Mouse (Mus musculus) MEL (cell line): Measurements from ENCODE around the gene Cd52. TPM values are rescaled to one million over a fixed set of nuclear protein-coding genes. Genes with fewer than 3 reads are reported as not detected.

Experiments
- DNase-seq: peaks from one replicate; pipeline ENCODE4 v3.0.0; 2011; ENCODE audit warnings: low read depth, low spot score
- H3K27ac ChIP-seq: 2 replicates; pipeline ENCODE4 v1.5.1; 2012; ENCODE audit warnings: low read depth, mild to moderate bottlenecking, control low read depth, low read length, moderate library complexity; ENCODE audit not compliant: control insufficient read depth
- H3K27me3 ChIP-seq, 2 experiments: fragments of 150-350 bp in 1 of 2; sonication (generic) in 1 of 2; 2 replicates each; pipeline ENCODE4 v1.6.1; 2012; ENCODE audit warnings: low read length in 2 of 2, mild to moderate bottlenecking in 2 of 2, improper control_type of control experiment in 1 of 2, moderate library complexity in 1 of 2; ENCODE audit not compliant: insufficient read depth in 2 of 2, control insufficient read depth in 1 of 2
- H3K36me3 ChIP-seq, 2 experiments: 2 replicates each; pipeline ENCODE4 v1.6.1; 2012 to 2014; ENCODE audit warnings: low read length in 2 of 2, improper control_type of control experiment in 1 of 2, inconsistent platforms in 1 of 2, mild to moderate bottlenecking in 1 of 2; ENCODE audit not compliant: insufficient read depth in 2 of 2, control insufficient read depth in 1 of 2
- H3K4me1 ChIP-seq, 2 experiments: fragments of 150-350 bp in 1 of 2; sonication (generic) in 1 of 2; 2 replicates each; pipeline ENCODE4 v1.6.1; 2012; ENCODE audit warnings: low read length in 2 of 2, improper control_type of control experiment in 1 of 2, mild to moderate bottlenecking in 1 of 2; ENCODE audit not compliant: insufficient read depth in 2 of 2, control insufficient read depth in 1 of 2
- H3K4me3 ChIP-seq, 2 experiments: fragments of 150-350 bp in 1 of 2; sonication (generic) in 1 of 2; 2 replicates each; pipeline ENCODE4 v1.5.1; 2012; ENCODE audit warnings: low read depth in 2 of 2, low read length in 2 of 2, mild to moderate bottlenecking in 2 of 2, moderate library complexity in 2 of 2, control low read depth in 1 of 2, improper control_type of control experiment in 1 of 2; ENCODE audit not compliant: control insufficient read depth in 1 of 2, insufficient read depth in 1 of 2
- H3K79me2 ChIP-seq: 2 replicates; pipeline ENCODE4 v1.6.1; 2012; ENCODE audit warnings: mild to moderate bottlenecking, low read length, moderate library complexity; ENCODE audit not compliant: control insufficient read depth, poor library complexity, insufficient read depth
- H3K9ac ChIP-seq: 2 replicates; pipeline ENCODE4 v1.6.1; 2012; ENCODE audit warnings: low read depth, mild to moderate bottlenecking, control low read depth, low read length, moderate library complexity; ENCODE audit not compliant: control insufficient read depth, poor library complexity, severe bottlenecking
- H3K9me3 ChIP-seq: fragments of 150-350 bp; sonication (generic); replicated peaks from 2 replicates; pipeline ENCODE4 v1.6.1; 2012; ENCODE audit warnings: mild to moderate bottlenecking, low read length, improper control_type of control experiment, moderate library complexity; ENCODE audit not compliant: insufficient read depth
- BHLHE40 ChIP-seq: IDR thresholded peaks from 2 replicates; pipeline ENCODE4 v1.6.1; 2012; ENCODE audit warnings: low read depth, mild to moderate bottlenecking, inconsistent platforms, low read length, improper control_type of control experiment, borderline replicate concordance
- CTCF ChIP-seq, 3 experiments: IDR thresholded peaks in 2 of 3; conservative IDR thresholded peaks in 1 of 3; 2 replicates each; pipeline ENCODE4 v1.5.1; 2011 to 2012; ENCODE audit warnings: low read length in 3 of 3, low read depth in 2 of 3, mild to moderate bottlenecking in 2 of 3, improper control_type of control experiment in 1 of 3, inconsistent platforms in 1 of 3, mixed read lengths in 1 of 3, moderate library complexity in 1 of 3; ENCODE audit not compliant: control insufficient read depth in 1 of 3, insufficient read depth in 1 of 3, poor library complexity in 1 of 3, severe bottlenecking in 1 of 3
- E2F4 ChIP-seq: IDR thresholded peaks from 2 replicates; pipeline ENCODE4 v1.6.1; 2011; ENCODE audit warnings: low read depth, low read length, improper control_type of control experiment, borderline replicate concordance
- ELF1 ChIP-seq: IDR thresholded peaks from 2 replicates; pipeline ENCODE4 v1.6.1; 2014; ENCODE audit warnings: low read depth, mild to moderate bottlenecking, inconsistent platforms, low read length, improper control_type of control experiment, moderate library complexity
- ETS1 ChIP-seq: IDR thresholded peaks from 2 replicates; pipeline ENCODE4 v1.6.1; 2012; ENCODE audit warnings: low read depth, mild to moderate bottlenecking, inconsistent platforms, low read length, improper control_type of control experiment, moderate library complexity
- GABPA ChIP-seq: IDR thresholded peaks from 2 replicates; pipeline ENCODE4 v1.6.1; 2012; ENCODE audit warnings: low read depth, mild to moderate bottlenecking, inconsistent platforms, low read length, improper control_type of control experiment, moderate library complexity
- GATA1 ChIP-seq: IDR thresholded peaks from 2 replicates; pipeline ENCODE4 v1.6.1; 2011; ENCODE audit warnings: low read depth, low read length, improper control_type of control experiment
- KAT2A ChIP-seq: conservative IDR thresholded peaks from 2 replicates; pipeline ENCODE4 v1.6.1; 2012; ENCODE audit warnings: low read depth, low read length, improper control_type of control experiment, inconsistent platforms
- MAFK ChIP-seq: IDR thresholded peaks from 2 replicates; pipeline ENCODE4 v1.6.1; 2011; ENCODE audit warnings: low read depth, mild to moderate bottlenecking, low read length, improper control_type of control experiment, borderline replicate concordance
- MAZ ChIP-seq: IDR thresholded peaks from 2 replicates; pipeline ENCODE4 v1.6.1; 2012; ENCODE audit warnings: low read depth, mild to moderate bottlenecking, inconsistent platforms, low read length, improper control_type of control experiment
- MYB ChIP-seq: IDR thresholded peaks from 2 replicates; pipeline ENCODE4 v1.6.1; 2011; ENCODE audit warnings: mild to moderate bottlenecking, low read depth, low read length, improper control_type of control experiment
- MYC ChIP-seq: IDR thresholded peaks from 2 replicates; pipeline ENCODE4 v1.6.1; 2011; ENCODE audit warnings: low read depth, mild to moderate bottlenecking, low read length, improper control_type of control experiment, moderate library complexity
- NRF1 ChIP-seq: IDR thresholded peaks from 2 replicates; pipeline ENCODE4 v1.6.1; 2014; ENCODE audit warnings: low read depth, mild to moderate bottlenecking, inconsistent platforms, low read length, improper control_type of control experiment, moderate library complexity; ENCODE audit not compliant: poor library complexity, insufficient read depth, severe bottlenecking
- POLR2A ChIP-seq, 2 experiments: IDR thresholded peaks; 2 replicates each; pipeline ENCODE4 v1.6.1; 2011 to 2012; ENCODE audit warnings: low read length in 2 of 2, mild to moderate bottlenecking in 2 of 2, control low read depth in 1 of 2, improper control_type of control experiment in 1 of 2, low read depth in 1 of 2, moderate library complexity in 1 of 2; ENCODE audit not compliant: control insufficient read depth in 1 of 2, insufficient read depth in 1 of 2, poor library complexity in 1 of 2
- RAD21 ChIP-seq: IDR thresholded peaks from 2 replicates; pipeline ENCODE4 v1.6.1; 2011; ENCODE audit warnings: mild to moderate bottlenecking, low read depth, low read length, improper control_type of control experiment
- RCOR1 ChIP-seq: IDR thresholded peaks from 2 replicates; pipeline ENCODE4 v1.6.1; 2012; ENCODE audit warnings: low read depth, mild to moderate bottlenecking, inconsistent platforms, low read length, improper control_type of control experiment
- TBP ChIP-seq: IDR thresholded peaks from 2 replicates; pipeline ENCODE4 v1.8.0; 2011; ENCODE audit warnings: low read depth, low read length, improper control_type of control experiment
- UBTF ChIP-seq: IDR thresholded peaks from 2 replicates; pipeline ENCODE4 v1.6.1; 2012; ENCODE audit warnings: low read depth, mild to moderate bottlenecking, inconsistent platforms, low read length, improper control_type of control experiment, moderate library complexity, borderline replicate concordance; ENCODE audit not compliant: insufficient read depth
- ZC3H11A ChIP-seq: IDR thresholded peaks from 2 replicates; pipeline ENCODE4 v1.6.1; 2012; ENCODE audit warnings: low read depth, mild to moderate bottlenecking, inconsistent platforms, low read length, improper control_type of control experiment
- ZKSCAN1 ChIP-seq: IDR thresholded peaks from 2 replicates; pipeline ENCODE4 v1.6.1; 2012; ENCODE audit warnings: low read depth, mild to moderate bottlenecking, inconsistent platforms, low read length, improper control_type of control experiment, moderate library complexity
- ZNF384 ChIP-seq: IDR thresholded peaks from 2 replicates; pipeline ENCODE4 v1.6.1; 2012; ENCODE audit warnings: low read depth, mild to moderate bottlenecking, inconsistent platforms, low read length, improper control_type of control experiment
- polyA plus RNA-seq, 2 experiments: library from polyadenylated mRNA; stranded (reverse) in 1 of 2; unstranded in 1 of 2; fragments of >175 nt in 1 of 2; fragments of >200 nt in 1 of 2; gene quantifications; 2 replicates each; pipeline versions ENCODE4 v1.2.1 to v1.2.4; 2012; ENCODE audit warnings: low replicate concordance in 2 of 2, low read depth in 1 of 2; ENCODE audit not compliant: insufficient read length in 2 of 2, insufficient read depth in 1 of 2, missing spikeins in 1 of 2
- total RNA-seq: library from RNA; depleted of rRNA; stranded (reverse); fragments of 300-350 nt; gene quantifications from 2 replicates; pipeline ENCODE4 v1.2.3, GENCODE M21; 2012

Gene Cd52
- total and polyA plus RNA-seq, 3 experiments: 0.86 to 1.3 TPM; not detected in 1

DNA sequence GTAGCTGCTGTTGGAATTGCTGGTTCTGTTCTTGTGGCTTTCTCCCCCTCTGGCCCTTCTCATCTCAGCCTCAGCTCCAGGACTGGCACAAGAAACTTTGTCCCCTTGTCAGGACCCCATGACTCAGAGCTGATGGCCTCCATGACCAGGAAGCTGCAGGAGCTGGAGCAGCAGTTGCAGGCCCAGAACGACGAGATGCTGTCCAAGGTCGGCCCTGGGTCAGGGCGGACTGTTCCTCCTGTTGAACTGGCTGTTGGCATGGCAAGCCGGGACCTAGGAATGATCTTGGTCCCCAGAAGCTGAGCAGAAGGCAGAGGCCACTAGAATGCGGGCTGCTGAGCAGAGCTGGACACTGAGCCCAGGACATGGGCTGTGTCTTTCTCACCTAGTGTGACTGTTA, 17.5 kb upstream of the Cd52 start:
- Histone ChIP-seq H3K36me3 (peaks cover 0 to 13% of the 10 kb centered on the region in 2 experiments; a peak in 2 of 4 replicates), H3K4me3 (no peak overlapping the region), H3K9ac (no peak overlapping the region), H3K79me2 (no peaks in the 10 kb centered on the region), H3K9me3 (no peaks in the 10 kb centered on the region), H3K27ac (no peak overlapping the region), H3K27me3 (no peaks in the 10 kb centered on the region), H3K4me1 (peaks cover 6 to 27% of the 10 kb centered on the region in 2 experiments)
- no peak for DNase-seq
- TF ChIP-seq TBP: no peak
- TF ChIP-seq GABPA: no peak
- TF ChIP-seq ZC3H11A: no peak
- TF ChIP-seq ZKSCAN1: no peak
- TF ChIP-seq MYC: no peak
- no peak for TF ChIP-seq CTCF (IDR thresholded peaks at IDR 0.05 in 2 of 3, conservative IDR thresholded peaks at IDR 0.05 in 1 of 3; ENCODE audit: control insufficient read depth in 1 of 3, insufficient read depth in 1 of 3, low read depth in 2 of 3, low read length in 3 of 3, poor library complexity in 1 of 3, severe bottlenecking in 1 of 3)
- TF ChIP-seq UBTF: no peak
- TF ChIP-seq MAFK: no peak
- TF ChIP-seq NRF1: no peak
- no peak for TF ChIP-seq ELF1
- no peak for TF ChIP-seq RAD21
- no peak for TF ChIP-seq RCOR1
- TF ChIP-seq MYB: no peak
- no peak for TF ChIP-seq ZNF384
- no peak for TF ChIP-seq E2F4

DNA sequence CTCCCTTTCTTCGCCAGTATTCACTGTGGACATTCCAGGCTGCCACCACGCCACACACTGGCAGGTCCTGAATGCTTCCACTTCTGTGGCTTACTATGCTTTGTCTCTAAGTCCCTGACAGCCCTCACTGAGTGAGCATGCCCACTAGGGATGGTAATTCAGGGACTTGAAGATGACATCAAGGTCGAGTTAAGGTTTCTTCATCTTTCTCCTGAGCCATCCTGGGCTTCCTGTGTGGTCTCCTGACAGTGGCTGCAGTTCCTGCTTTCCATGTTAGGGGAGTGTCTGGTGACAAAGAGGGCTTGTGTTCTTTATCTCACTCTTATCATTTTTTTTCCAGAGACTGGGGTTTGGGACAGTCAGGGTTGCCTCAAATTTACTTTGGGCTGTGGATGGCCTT, 15.8 kb upstream of the Cd52 start:
- peaks cover 0 to 15% of the 10 kb centered on the region in 2 experiments; a peak in 2 of 4 replicates for H3K36me3 ChIP-seq
- no peak overlapping the region for H3K27ac ChIP-seq

More for the DNA sequence above, 15.8 kb upstream of the Cd52 start:
- DNase-seq: no peak
- Histone ChIP-seq H3K9me3 (no peaks in the 10 kb centered on the region), H3K9ac (no peak overlapping the region), H3K27me3 (no peaks in the 10 kb centered on the region), H3K4me3 (no peak overlapping the region)
- TF ChIP-seq GATA1: 0 out of 2 replicates have a peak, but pooled peaks have one; percentile 26
- TF ChIP-seq ETS1: peak; percentile 17; the same call in 1 of the 2 replicates
- TF ChIP-seq E2F4: no peak
- no peak for TF ChIP-seq BHLHE40
- TF ChIP-seq MAZ: no peak
- TF ChIP-seq ZNF384: 0 out of 2 replicates have a peak, but pooled peaks have one; percentile 10
- TF ChIP-seq POLR2A (IDR thresholded peaks at IDR 0.05; ENCODE audit: control insufficient read depth in 1 of 2, insufficient read depth in 1 of 2, low read depth in 1 of 2, low read length in 2 of 2, poor library complexity in 1 of 2): no peak
- TF ChIP-seq KAT2A: no peak
- TF ChIP-seq, all 39 proteins: peak for 3
- Histone ChIP-seq H3K79me2 (no peaks in the 10 kb centered on the region), H3K4me1 (peaks cover 12 to 36% of the 10 kb centered on the region in 2 experiments)
